Mouse (Mus musculus) urinary bladder, postnatal 10 days (tissue): Measurements from ENCODE around the gene Pla2g2f.

Source experiments
- DNase-seq: peaks from one replicate; pipeline ENCODE4 v3.0.0; 2022; ENCODE audit warnings: low spot score

The Pla2g2f gene

DNA sequence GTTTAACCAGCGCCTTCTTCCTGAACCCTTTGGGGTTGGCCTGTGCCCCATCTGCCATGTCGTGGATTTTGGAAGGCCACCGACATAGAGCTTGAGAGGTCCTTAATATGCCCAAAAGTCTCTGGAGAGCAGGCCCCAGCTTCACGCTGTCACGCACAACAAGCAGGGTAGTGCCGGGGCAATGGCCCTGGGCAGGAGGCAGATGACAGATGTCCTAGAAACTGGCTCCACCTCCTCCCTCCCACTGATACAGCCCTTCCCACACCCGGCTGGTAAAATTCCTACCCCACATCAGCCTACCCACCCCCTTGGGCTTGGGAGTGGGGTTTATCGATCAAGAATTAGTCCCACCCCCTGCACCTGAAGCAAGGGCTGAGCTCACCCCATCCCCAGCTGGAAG, at the start of gene Pla2g2f:
TSS of gene Pla2g2f (minus strand) at position 211 of the 400 bp plus-strand sequence.
- DNase-seq: no peak

DNA sequence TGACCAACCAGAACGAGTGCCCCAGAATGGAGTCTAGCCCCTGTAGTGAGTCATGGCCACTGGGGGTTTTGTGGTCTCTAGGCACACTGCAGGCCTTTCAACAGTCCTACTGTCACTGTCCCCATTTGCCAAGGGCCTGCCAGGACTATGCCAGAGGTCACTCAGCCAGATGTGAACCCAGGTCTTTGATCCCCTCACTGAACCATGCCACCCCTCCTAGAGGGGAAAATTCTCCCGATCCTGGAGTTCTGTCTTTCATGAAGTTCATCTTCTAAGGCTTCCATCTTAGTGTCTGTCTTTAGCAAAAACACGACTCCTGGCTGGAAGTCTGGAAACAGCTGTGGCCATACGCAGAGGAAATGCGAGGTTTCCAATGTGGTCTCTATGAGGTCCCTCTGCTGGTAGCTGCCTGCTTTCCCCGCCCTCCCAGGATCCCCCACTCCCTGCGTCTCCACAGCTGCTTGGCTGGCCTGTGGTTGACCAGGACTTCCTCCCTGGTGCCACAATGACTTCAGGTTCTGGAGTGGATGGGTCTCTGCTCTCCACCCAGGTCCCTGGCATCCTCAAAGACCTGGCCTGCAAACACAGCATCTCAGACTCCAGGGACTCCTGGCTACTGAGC, 49.6 kb upstream of the Pla2g2f start:
- no peak for DNase-seq

DNA sequence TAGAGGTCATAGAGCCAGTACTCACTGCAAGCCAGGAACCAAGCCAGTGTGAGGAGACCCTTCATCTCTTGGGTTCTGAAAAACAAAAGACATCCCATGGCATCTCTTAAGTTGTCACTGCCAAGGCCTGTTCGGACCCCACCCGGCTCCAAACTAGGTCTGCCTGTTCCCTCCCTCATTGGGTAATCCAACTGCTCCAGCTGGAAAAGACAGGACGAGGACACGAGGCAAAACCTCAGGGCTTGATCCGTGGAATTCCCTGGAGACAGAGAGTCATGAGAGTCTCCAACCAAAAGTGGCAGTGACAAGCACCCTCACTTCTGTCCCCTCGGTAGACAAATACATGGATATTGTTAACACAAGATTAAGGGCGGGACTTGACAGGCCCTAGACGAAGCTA, 48.7 kb upstream of the Pla2g2f start:
- no peak for DNase-seq

DNA sequence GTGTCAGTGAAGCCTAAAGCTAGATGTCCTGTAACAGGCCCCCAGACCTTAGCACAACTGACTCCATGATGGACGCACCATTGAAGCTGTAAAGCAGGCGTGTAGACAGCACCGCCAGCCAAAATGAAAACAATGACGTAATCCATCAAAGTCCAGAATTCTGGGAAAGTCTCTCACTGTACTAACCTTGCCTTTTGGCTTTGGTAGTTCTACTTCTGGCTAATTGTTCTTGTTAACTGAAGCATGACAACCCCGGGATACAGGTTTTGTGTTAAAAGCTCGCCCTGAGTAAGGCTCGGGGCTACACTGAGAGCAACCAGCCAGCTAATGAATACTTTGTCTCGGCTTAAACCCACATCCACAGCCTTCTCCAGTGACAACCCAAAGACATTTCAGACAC, 47.8 kb upstream of the Pla2g2f start:
- no peak for DNase-seq

DNA sequence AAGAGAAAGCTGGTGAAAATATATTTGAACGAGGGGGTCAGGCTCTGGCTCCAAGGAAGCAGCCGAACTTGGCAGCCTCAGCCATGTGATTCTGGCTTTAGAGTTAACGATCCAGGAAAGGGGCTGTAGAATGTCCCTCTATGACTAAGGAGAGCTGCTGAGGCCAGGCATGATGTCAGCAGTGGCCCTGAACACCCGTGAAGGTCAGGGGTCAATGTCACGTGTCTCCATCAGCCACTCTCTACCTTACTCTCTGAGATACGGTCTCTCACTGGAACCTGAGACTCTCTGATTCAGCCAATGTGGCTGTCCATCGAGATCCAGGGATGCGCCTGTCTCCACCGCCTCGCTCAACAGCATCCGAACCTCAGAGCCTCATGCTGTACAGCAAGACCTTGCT, 45.5 kb upstream of the Pla2g2f start:
- DNase-seq: no peak

DNA sequence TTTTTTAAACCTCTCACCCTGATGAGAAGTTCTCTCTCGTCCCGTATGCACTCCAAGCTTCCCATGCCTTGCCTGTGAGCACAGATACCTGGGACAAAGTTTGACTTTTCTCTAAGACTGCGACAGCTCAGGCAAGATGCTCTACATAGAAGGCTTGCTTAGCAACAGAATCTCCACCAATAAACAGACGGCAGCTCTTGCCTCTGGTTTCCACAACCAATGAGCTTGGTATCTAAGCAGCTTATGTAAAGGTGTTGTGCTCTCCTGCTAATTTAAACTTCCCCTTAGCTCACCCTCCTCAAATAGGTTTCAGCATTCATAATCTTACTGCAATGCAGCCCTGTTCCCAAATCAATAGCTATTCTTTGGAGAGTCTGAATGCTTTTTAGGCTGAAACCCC, 44.2 kb upstream of the Pla2g2f start:
- no peak for DNase-seq

DNA sequence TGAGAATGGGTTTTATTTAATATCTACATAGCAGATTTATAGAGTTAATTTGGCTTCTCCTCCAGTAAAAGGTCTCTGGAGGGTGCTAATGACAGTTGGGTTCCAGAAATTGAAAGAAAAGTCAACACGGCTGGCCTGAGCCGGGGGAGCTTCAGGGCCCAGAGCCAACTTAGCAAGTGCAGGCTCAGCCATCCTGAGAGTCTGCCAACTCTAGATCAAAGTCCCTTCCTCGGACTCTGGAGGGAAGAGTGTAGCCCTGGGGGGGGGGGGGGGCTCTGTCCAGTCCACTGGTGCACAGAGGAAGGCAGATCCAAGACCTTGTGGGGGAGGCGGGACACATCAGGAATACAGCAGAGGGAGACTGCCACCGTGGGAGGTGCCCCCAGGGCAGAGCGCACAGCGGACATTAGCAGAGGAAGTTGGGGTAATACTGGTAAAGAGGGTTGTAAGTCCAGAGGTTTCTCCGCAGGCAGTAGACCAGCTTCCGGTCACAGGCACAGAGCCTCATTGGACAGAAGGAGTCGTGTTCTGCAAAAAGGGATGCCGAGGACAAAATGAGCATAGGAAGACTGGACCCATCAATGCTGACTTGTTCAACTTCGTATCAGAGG, 42.8 kb upstream of the Pla2g2f start:
- DNase-seq: no peak

DNA sequence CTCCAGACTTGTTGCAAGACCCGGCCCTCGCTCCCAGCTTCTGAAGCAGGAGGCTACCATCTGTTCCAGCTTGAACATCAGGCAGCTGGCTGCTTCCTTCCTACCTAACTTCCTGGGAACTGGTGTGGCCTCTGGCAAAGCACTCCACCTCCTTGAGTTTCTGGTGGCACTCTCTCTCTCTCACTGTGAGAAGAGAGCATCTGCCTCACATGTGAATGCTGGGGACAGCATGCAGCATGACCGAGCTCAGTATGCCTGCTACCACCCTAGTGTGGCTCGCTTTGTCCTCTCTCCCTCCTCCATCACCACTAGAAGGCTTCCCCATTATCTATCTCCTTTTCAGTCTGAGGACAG, 39.8 kb upstream of the Pla2g2f start:
- DNase-seq: no peak

DNA sequence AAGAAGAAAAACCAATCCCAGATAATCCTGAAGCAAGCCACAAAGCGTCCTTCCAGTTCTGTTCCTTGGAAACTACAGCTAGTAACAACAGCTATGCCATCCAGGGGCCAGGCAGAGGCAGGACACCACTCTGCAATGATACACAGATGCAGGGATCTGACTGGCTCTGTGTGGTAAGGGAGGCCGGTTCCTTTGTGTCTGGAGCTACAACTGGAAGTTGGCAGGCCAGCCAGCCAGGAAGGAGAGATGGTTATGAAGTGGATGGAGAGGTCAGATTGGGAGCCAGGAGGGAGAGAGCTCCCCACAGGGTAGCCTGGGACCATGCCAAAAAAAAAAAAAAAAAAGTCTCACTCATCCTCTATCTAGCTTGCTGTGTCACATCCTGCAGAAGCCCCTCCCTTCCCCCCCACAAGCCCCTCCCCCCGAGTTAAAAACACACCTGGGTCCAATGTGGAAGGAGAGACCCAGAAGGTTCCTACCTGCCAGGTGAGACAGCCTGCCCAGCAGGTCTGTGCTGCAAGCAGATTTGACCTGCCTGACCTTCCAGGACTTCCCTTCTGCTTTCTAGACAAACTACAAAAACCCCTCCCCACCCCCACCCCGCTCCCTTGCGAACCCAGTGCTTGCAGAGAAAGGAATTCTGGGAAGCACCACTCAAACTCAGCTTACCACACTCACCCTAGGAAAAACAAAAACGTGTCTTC, 39.2 kb upstream of the Pla2g2f start:
- DNase-seq: no peak

DNA sequence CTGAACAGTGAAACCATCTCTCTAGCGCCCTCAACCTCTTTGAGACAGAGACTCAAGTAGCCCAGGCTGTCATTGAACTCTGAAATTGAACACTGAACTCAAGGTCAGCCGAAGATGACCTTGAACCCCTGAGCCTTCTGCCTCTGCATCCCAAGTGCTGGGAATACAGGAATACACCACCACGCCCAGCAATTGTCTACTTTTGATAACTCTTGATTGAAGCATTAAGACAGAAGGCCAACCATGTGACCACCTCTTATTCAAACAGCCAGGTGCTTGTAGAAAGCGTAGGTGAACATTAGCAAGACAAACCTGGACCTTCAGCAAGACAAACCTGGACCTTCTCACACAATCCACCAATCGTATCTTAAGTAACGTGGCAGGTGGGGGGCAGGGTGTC, 36.9 kb upstream of the Pla2g2f start:
- no peak for DNase-seq

DNA sequence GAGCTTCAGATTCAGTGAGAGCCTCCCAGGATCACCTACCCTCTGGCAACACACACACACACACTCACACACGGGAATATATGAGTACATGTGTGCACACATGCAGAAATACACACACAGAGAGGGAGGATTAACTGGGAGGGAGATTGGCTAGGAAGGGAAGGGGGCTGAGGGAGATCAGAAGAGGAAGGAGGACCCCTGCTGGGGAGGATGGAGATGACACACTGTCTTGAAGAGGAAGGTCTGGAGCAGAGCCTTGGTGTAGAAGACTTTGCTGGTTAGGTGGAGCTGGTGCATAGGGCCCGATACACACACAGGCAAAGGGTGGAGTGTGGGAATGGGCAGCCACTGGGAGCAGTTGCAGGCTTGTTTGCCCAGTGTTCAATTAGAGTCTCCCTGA, 35.9 kb upstream of the Pla2g2f start:
- no peak for DNase-seq

DNA sequence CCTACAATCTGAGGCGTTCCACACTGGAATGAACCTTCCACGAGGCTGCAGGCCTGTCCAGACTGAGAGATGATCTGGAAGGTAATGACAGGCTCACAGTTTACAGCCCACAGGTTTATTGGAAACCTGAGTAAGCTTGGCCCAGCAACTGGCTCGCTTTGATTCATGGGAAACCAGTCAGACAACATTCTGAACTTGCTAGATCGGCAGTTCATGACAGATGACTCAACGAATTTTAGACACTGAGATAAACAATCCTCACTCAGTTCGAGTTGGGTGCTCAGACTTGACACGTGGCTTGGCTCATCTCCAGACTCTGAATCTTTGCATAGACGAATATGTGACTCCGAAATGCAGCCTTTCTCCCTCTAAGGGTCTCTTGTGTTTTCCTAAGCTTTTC, 35.2 kb upstream of the Pla2g2f start:
- no peak for DNase-seq

DNA sequence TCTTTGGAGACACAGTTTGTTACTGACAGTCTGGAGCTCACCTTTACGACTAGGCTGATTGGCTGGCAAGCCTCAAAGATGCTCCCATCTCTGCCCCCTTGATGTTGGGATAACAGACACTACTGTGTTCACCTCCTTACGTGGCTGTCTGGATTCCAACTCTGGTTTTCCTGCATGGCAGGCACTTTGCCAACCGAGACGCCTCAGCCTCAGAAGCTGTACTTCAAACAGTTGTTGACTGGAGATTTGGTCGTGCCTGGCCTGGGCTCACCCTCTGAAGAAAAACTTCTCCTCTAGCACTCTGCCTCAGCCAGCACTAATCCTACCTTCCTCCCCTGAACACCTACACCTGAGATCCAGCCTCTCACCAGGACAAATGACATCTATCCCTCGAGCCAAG, 34.0 kb upstream of the Pla2g2f start:
- DNase-seq: no peak

DNA sequence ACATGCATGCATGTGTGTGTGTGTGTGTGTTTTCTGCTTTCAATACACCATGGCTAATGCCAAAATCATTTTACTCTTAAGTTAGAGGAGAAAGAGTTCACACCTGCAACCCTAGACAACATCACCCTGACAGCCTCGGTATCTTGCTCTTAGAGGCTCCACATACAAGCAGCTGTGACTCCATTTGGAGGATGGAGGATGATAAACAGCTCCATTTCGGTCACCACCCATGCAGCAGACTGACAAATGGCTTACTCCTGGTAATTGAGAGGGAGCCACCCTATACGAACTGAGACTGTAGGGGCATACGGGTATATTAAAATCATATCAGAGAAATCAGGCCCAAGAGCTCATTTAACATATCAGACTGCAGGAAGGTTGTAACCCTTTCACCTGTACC, 31.0 kb upstream of the Pla2g2f start:
- DNase-seq: no peak

DNA sequence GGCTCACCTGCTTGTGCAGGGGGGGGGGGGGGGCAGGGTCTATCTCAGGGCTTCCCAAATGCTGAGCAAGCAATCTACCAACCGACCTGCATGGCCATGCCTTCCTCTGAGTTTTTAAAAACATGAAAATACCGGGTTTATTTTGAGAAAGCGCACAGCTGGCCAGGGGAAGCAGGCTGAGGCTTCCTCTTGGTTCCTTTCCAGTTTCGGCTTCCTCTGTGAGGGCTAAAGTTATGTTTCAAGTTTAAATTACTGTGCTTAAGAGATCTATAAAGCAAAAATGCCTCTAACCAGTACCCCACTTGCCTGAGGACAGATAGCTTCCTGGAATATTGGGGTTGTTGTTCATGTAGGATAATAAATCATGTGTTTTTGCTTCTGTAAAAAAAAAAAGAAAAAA, 28.7 kb upstream of the Pla2g2f start:
- DNase-seq: no peak

DNA sequence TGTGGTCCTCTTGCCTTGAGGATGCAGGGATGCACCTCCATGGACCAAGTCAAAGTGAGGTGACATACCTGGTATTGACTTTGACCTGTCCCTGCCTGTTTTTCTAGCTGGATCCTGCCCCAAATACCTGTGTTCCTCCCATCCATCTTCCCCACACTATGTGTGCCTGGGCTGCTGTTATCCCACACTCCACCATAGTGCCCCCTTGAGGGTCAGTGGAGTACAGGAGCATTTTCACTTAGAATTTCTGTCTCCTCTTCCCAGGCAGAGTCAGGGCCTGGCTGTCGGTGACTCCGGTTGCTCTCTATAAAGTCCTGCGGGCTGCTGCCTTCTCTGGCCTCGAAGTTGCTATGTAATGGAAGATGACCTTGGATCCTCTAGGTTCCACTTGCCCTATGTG, 28.3 kb upstream of the Pla2g2f start:
- no peak for DNase-seq

DNA sequence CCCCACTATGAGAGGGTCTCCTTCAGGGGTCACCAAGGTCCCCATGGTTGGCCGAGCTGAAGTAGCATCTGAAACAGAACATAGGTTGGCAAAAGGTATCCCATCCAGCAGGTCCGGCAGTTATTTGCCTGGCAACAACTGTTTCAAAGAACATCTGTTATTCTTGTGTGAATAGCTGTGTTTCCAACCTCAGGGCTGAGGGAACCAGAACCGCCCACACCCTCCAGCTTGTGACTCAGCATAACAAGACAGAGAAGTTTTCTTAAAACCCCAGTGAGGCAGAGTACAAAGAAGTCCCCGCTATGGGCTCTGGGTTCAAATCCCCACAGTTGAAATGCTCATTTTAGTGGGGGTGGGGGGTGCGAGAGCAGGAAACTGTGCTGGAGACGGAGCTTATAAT, 24.7 kb upstream of the Pla2g2f start:
- no peak for DNase-seq

DNA sequence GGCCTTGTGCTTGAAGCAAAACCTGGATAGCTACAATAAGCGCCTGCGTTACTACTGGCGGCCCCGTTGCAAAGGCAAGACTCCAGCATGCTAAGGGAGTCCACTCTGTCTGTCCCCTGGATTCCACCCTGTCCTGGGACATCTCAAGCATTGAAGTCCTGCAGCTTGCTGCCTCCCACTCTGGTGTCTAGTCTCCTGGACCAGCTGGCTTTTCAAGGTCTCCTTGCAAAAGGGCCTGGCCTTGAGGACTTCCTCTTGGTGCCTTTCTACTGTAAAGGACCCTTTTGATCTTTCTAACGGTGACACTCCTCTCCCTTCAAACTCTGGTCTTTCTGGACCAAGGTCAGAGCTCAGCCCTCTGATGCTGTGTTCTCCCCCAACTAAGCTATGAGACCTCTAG, 22.9 kb upstream of the Pla2g2f start:
- DNase-seq: no peak

DNA sequence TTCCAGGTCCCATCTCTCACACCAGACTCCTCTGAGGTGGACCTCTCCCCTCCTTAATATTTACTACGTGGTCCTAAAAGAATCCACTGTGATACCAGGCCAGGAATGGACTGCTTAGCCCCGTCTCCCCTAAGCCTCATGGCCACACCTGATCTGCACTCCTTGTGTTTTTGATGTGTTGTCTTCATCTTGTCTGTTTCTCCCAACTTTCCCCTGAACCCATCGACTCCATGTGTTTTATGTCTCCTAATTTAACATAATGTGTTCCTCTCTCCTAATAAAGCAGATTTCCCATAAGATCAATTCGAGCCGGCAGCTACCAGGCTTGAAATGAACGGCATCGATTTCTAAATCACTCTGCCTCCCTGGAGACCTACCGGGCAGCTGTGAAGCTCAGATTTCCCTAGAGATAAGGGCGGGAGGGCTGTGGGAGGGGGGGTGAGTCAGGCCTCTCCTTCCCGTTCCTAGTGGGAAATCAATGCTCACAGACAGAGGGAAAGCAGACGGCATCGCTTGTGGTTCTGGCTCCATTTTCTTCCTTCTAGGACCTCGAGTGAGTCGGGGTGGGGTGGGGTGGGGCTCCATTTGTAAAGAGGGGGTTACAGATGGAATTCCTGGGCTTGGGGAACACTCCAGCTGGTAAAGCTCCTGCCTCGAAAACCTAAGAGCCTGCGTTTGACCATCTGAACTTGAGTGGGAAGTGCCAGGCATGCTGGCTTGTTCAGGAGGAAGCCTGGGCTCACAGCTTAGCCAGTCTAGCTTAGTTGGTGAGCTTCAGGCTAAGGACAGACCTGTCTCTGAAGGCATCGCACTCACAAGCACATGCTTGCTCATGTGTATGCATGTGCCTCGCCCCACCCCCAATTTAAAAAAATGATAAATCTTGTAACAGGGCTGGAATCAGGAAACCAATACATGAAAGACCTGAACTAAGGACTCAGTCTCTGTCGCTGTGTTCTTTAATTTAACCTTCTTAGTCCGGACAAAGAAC, 20.3 kb upstream of the Pla2g2f start:
- DNase-seq: no peak

DNA sequence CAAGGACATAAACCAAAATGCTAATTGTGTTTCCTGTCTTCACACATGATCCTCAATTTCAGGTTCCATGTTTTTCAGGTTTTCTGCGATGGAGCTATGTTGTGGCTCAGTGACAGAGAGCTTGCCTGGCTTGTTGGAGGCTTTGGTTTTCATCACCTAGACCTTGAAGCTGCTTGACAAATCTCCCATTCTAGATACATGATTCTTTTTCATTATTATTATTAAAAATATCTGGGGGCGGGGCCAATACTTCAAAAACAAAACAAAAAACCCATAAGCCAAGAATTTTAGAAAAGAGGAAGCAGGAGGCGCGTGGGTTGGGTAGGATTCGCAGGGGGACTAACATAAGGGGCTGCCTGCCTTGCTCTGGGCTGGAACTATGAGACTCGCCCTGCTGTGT, 18.0 kb upstream of the Pla2g2f start, which contains the start of gene Pla2g2d:
TSS of gene Pla2g2d (plus strand) at position 301 of the 400 bp plus-strand sequence.
- DNase-seq: no peak

DNA sequence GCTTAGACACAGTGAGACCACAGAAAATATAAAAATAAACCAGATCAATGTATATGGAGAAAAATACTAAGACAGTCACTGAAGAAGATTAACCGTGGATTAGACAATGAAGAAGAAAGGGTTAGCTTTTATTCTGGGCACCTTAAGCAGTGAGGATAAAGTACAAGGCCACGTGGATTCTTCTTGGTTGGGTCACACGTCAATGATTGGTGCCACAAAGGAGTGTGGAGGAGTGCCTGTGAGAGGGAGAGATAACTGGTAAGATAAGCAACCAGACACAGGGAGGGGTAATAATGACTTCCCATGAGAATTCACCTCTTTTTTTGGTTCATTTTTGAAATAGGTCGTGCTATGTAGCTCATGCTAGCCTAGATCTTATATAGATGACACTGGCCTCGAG, 15.0 kb upstream of the Pla2g2f start:
- DNase-seq: no peak

DNA sequence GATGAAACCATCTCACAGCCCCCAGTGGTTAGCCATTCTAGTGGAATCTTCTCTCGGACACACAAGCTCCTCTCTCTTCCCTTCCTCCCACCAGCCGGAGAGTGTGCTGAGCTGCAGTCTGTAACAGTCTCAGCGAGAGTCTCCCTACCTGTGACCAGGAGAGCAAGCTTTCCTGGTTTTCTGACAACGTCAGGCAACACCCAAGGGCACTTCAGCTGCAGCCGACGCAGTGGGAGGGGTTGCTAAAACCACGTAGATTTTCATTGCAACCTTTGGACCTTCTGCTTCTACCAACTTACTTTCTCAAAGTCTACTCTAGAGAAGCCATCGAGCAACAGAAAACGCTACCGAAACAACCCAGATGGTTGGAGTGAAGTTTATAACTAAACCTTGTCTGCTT, 14.5 kb upstream of the Pla2g2f start:
- DNase-seq: no peak

DNA sequence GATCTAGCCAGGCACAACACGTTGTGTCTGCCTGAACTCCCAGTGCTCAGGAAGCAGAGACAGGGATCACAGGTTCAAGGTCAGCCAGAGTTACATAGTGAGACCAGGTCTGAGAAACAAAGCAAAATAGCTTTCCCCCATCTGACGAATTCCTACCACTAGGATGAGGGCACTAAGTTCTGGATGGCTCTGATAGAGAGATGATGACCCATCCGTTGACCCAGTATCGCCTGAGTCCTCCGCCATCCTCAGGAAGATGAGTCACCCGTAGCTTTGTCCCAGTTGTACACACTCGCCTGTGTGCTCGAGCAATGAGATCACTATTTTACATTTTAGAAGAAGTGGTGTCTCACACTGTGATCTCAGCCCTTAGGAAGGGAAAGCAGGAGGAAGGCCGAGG, 4.8 kb upstream of the Pla2g2f start:
- DNase-seq: no peak
